Mouse (Mus musculus) heart, embryonic 12.5 days (tissue): ENCODE measurements around the gene Inip. TPM values are rescaled to one million over a fixed set of nuclear protein-coding genes. Genes with fewer than 3 reads are reported as not detected.
A peak's percentile ranks its signal among the peaks of the same experiment; 100 is the strongest.

Source experiments
- ATAC-seq: fragments of 200-750 bp; cut with Nextera tagmentation; 2 replicates; pipeline ENCODE4 v1.8.0; 2017; ENCODE audit warnings: moderate TSS enrichment, moderate library complexity; ENCODE audit not compliant: insufficient number of reproducible peaks, low FRiP score
- H3K27ac ChIP-seq: fragments of 300-500 bp; sonication (generic); 2 replicates; pipeline ENCODE4 v1.5.1; 2016; ENCODE audit warnings: mild to moderate bottlenecking, moderate library complexity; ENCODE audit not compliant: poor library complexity, severe bottlenecking
- H3K27me3 ChIP-seq: fragments of 300-500 bp; sonication (generic); replicated peaks from 2 replicates; pipeline ENCODE4 v1.6.1; 2016; ENCODE audit warnings: mild to moderate bottlenecking, moderate library complexity
- H3K36me3 ChIP-seq: fragments of 300-500 bp; sonication (generic); 2 replicates; pipeline ENCODE4 v1.6.1; 2016; ENCODE audit warnings: mild to moderate bottlenecking, moderate library complexity
- H3K4me1 ChIP-seq: fragments of 300-500 bp; sonication (generic); replicated peaks from 2 replicates; pipeline ENCODE4 v1.6.1; 2016; ENCODE audit warnings: mild to moderate bottlenecking
- H3K4me2 ChIP-seq: fragments of 300-500 bp; sonication (generic); 2 replicates; pipeline ENCODE4 v1.6.1; 2016; ENCODE audit warnings: mild to moderate bottlenecking, moderate library complexity
- H3K4me3 ChIP-seq: fragments of 300-500 bp; sonication (generic); 2 replicates; pipeline ENCODE4 v1.5.1; 2016; ENCODE audit warnings: mild to moderate bottlenecking
- H3K9ac ChIP-seq: fragments of 300-500 bp; sonication (generic); 2 replicates; pipeline ENCODE4 v1.6.1; 2016; ENCODE audit warnings: mild to moderate bottlenecking, moderate library complexity
- H3K9me3 ChIP-seq: fragments of 300-500 bp; sonication (generic); replicated peaks from 2 replicates; pipeline ENCODE4 v1.6.1; 2016; ENCODE audit warnings: mild to moderate bottlenecking, moderate library complexity
- WGBS: fragments of 180-500 bp; shearing (Covaris S2); methylation state at CpG from one replicate; pipeline ENCODE4 v1.1.7; 2016; 5-methylcytosine and 5-hydroxymethylcytosine counted together
- polyA plus RNA-seq: library from polyadenylated mRNA; unstranded; fragments of >200 nt; fragmentation: Nextera tagmentation; extraction: Ambion mirVana; gene quantifications from 2 replicates; pipeline ENCODE4 v1.2.1, GENCODE M21; 2016

Inip gene
- polyA plus RNA-seq, 1 experiment from 2014 or later: 43.9 TPM

GRCm38 (mm10) chr4:59814094-59814493, 12.7 kb upstream of the Inip start:
- Histone ChIP-seq H3K36me3 (no peaks in the 10 kb centered on the region), H3K9me3 (no peaks in the 10 kb centered on the region), H3K27ac (peak overlapping the region; percentile 48; the same call in 1 of the 2 replicates), H3K4me2 (0 out of 2 replicates have a peak overlapping the region, but pooled peaks have one; percentile 14), H3K27me3 (no peaks in the 10 kb centered on the region), H3K4me1 (peaks cover 52% of the 10 kb centered on the region), H3K4me3 (no peak overlapping the region), H3K9ac (no peak overlapping the region)
- ATAC-seq: peak; percentile 36; the same call in 1 of the 2 replicates
- WGBS: 31% methylated on average over 7 of the region's 7 CpGs

GRCm38 (mm10) chr4:59808396-59808795, 7.0 kb upstream of the Inip start:
- ATAC-seq: no peak
- H3K9me3 ChIP-seq: no peaks in the 10 kb centered on the region
- H3K27ac ChIP-seq: no peak overlapping the region
- WGBS: 76% methylated on average over 5 of the region's 5 CpGs
- no peak overlapping the region for H3K9ac ChIP-seq
- H3K36me3 ChIP-seq: no peaks in the 10 kb centered on the region
- no peak overlapping the region for H3K4me2 ChIP-seq
- no peaks in the 10 kb centered on the region for H3K27me3 ChIP-seq
- no peak overlapping the region for H3K4me3 ChIP-seq
- H3K4me1 ChIP-seq: peaks cover 9% of the 10 kb centered on the region

GRCm38 (mm10) chr4:59807521-59807920, 6.1 kb upstream of the Inip start:
- Histone ChIP-seq H3K4me3 (no peak overlapping the region), H3K36me3 (no peaks in the 10 kb centered on the region), H3K9ac (no peak overlapping the region), H3K27me3 (no peaks in the 10 kb centered on the region), H3K9me3 (no peaks in the 10 kb centered on the region), H3K4me2 (peak overlapping the region; percentile 21; the same call in 1 of the 2 replicates), H3K27ac (no peak overlapping the region), H3K4me1 (peaks cover 9% of the 10 kb centered on the region)
- 64% methylated on average over 2 of the region's 2 CpGs for WGBS
- no peak for ATAC-seq

GRCm38 (mm10) chr4:59806879-59807195, 5.4 kb upstream of the Inip start:
- H3K4me2 ChIP-seq: peak overlapping the region; percentile 96
- H3K9me3 ChIP-seq: no peaks in the 10 kb centered on the region
- no peaks in the 10 kb centered on the region for H3K36me3 ChIP-seq
- no peak overlapping the region for H3K27ac ChIP-seq
- peak overlapping the region; percentile 87 for H3K4me3 ChIP-seq
- H3K27me3 ChIP-seq: no peaks in the 10 kb centered on the region
- peaks cover 12% of the 10 kb centered on the region for H3K4me1 ChIP-seq
- 3% methylated on average over 9 of the region's 9 CpGs for WGBS
- ATAC-seq: no peak
- H3K9ac ChIP-seq: peak overlapping the region; percentile 88; the same call in 1 of the 2 replicates

GRCm38 (mm10) chr4:59805968-59806878, 4.8 kb upstream of the Inip start:
- peak overlapping the region; percentile 64 for H3K27ac ChIP-seq
- peak overlapping the region; percentile 88 for H3K9ac ChIP-seq
- WGBS: 0% methylated on average over 54 of the region's 58 CpGs
- H3K27me3 ChIP-seq: no peaks in the 10 kb centered on the region
- peak overlapping the region; percentile 96 for H3K4me2 ChIP-seq
- ATAC-seq: peak; percentile 71
- peak overlapping the region; percentile 87 for H3K4me3 ChIP-seq
- peaks cover 12% of the 10 kb centered on the region for H3K4me1 ChIP-seq
- H3K36me3 ChIP-seq: no peaks in the 10 kb centered on the region
- H3K9me3 ChIP-seq: no peaks in the 10 kb centered on the region

GRCm38 (mm10) chr4:59805181-59805967, 4.0 kb upstream of the Inip start, which contains the start of gene Snx30:
TSS of gene Snx30 (plus strand) at chr4:59805840.
- H3K36me3 ChIP-seq: no peaks in the 10 kb centered on the region
- H3K4me2 ChIP-seq: peak within 1 kb of the TSS; percentile 96
- peak within 1 kb of the TSS; percentile 64 for H3K27ac ChIP-seq
- peak within 1 kb of the TSS; percentile 87 for H3K4me3 ChIP-seq
- no peaks in the 10 kb centered on the region for H3K9me3 ChIP-seq
- no peaks in the 10 kb centered on the region for H3K27me3 ChIP-seq
- H3K9ac ChIP-seq: peak within 1 kb of the TSS; percentile 88
- peaks cover 12% of the 10 kb centered on the region for H3K4me1 ChIP-seq
- peak; percentile 95 for ATAC-seq
- WGBS: 3% methylated on average over 45 of the region's 45 CpGs

- WGBS: 56% methylated on average over 1 of the region's 1 CpGs
Measured at GRCm38 (mm10) chr4:59804754-59805153, 3.4 kb upstream of the Inip start.

GRCm38 (mm10) chr4:59803358-59803757, 2.0 kb upstream of the Inip start:
- Histone ChIP-seq H3K9me3 (no peaks in the 10 kb centered on the region), H3K4me1 (peaks cover 12% of the 10 kb centered on the region), H3K27ac (no peak overlapping the region), H3K4me3 (no peak overlapping the region), H3K9ac (no peak overlapping the region), H3K36me3 (no peaks in the 10 kb centered on the region), H3K4me2 (no peak overlapping the region), H3K27me3 (no peaks in the 10 kb centered on the region)
- WGBS: 75% methylated on average over 5 of the region's 5 CpGs
- no peak for ATAC-seq

More at GRCm38 (mm10) chr4:59804754-59805153, 3.4 kb upstream of the Inip start:
- peaks cover 12% of the 10 kb centered on the region for H3K4me1 ChIP-seq
- H3K9me3 ChIP-seq: no peaks in the 10 kb centered on the region
- no peak for ATAC-seq
- H3K4me3 ChIP-seq: peak overlapping the region; percentile 87
- no peaks in the 10 kb centered on the region for H3K36me3 ChIP-seq
- H3K27ac ChIP-seq: no peak overlapping the region
- peak overlapping the region; percentile 96 for H3K4me2 ChIP-seq
- H3K27me3 ChIP-seq: no peaks in the 10 kb centered on the region
- no peak overlapping the region for H3K9ac ChIP-seq

GRCm38 (mm10) chr4:59802792-59803191, 1.4 kb upstream of the Inip start:
- no peak overlapping the region for H3K4me2 ChIP-seq
- H3K4me3 ChIP-seq: no peak overlapping the region
- H3K9me3 ChIP-seq: no peaks in the 10 kb centered on the region
- H3K27ac ChIP-seq: no peak overlapping the region
- no peaks in the 10 kb centered on the region for H3K27me3 ChIP-seq
- no peak overlapping the region for H3K9ac ChIP-seq
- no peak for ATAC-seq
- H3K36me3 ChIP-seq: no peaks in the 10 kb centered on the region
- WGBS: 53% methylated on average over 4 of the region's 4 CpGs
- peaks cover 10% of the 10 kb centered on the region for H3K4me1 ChIP-seq

GRCm38 (mm10) chr4:59802107-59802506, 718 bp upstream of the Inip start:
- Histone ChIP-seq H3K27ac (no peak overlapping the region), H3K4me2 (no peak overlapping the region), H3K9me3 (no peaks in the 10 kb centered on the region), H3K9ac (no peak overlapping the region), H3K27me3 (no peaks in the 10 kb centered on the region), H3K4me1 (peaks cover 7% of the 10 kb centered on the region; the same call in 1 of the 2 replicates), H3K4me3 (no peak overlapping the region), H3K36me3 (no peaks in the 10 kb centered on the region)
- 71% methylated on average over 6 of the region's 6 CpGs for WGBS
- no peak for ATAC-seq

GRCm38 (mm10) chr4:59800181-59800580, 1.2 kb downstream of the Inip start:
- Histone ChIP-seq H3K36me3 (no peaks in the 10 kb centered on the region), H3K27ac (no peak overlapping the region), H3K4me3 (no peak overlapping the region), H3K9me3 (no peaks in the 10 kb centered on the region), H3K27me3 (no peaks in the 10 kb centered on the region), H3K4me1 (peaks cover 3% of the 10 kb centered on the region; the same call in 1 of the 2 replicates), H3K4me2 (no peak overlapping the region), H3K9ac (no peak overlapping the region)
- no peak for ATAC-seq
- 80% methylated on average over 5 of the region's 5 CpGs for WGBS
